Mouse (Mus musculus): ENCODE results near the gene Il16.

DNA sequence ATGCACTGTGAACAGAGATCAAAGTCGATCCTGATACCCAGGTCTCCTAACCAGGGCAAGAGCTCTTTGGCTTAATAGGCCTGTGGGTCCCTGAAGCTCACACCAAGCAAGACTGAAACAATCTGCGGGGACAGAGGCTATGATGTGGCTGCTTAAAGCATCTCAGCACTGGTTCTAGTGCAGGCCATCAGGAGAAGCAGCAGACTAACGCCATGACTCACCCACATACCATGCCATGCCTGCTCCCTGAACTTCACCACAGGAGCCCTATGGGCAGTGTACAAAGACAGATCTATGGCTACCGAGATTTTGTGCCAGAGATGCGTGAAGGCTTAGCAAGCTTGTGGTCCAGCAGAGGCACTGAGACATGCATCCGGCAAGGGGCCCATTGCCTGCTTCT lies 74.0 kb downstream of the Il16 start:
- TF ChIP-seq CTCF (IDR thresholded peaks at IDR 0.05; ENCODE audit: low read depth), result no peak
- TF ChIP-seq EP300 (IDR thresholded peaks at IDR 0.05; ENCODE audit: low read depth), result no peak
